Mouse (Mus musculus) urinary bladder, postnatal 0 days (tissue): Measurements from ENCODE around the gene Olfr196. TPM values are rescaled to one million over a fixed set of nuclear protein-coding genes. Genes with fewer than 3 reads are reported as not detected.

Experiments used
- polyA plus RNA-seq: library from polyadenylated mRNA; unstranded; fragments of >200 nt; fragmentation: Nextera tagmentation; extraction: Ambion mirVana; gene quantifications from 2 replicates; pipeline ENCODE4 v1.2.1, GENCODE M21; 2015

The Olfr196 gene
- not detected in 2 replicates for polyA plus RNA-seq

GRCm38 (mm10) chr16:59170354-59170753, at the start of gene Olfr196:
Gene Olfr196 (minus strand): TSS chr16:59170454.

GRCm38 (mm10) chr16:59219667-59220066, 49.4 kb upstream of the Olfr196 start, which contains the start of gene Olfr199:
Gene Olfr199 (minus strand): TSS chr16:59219767.

GRCm38 (mm10) chr16:59203433-59203832, 33.2 kb upstream of the Olfr196 start, which contains the start of gene Olfr198:
Gene Olfr198 (minus strand): TSS chr16:59203533.

GRCm38 (mm10) chr16:59146746-59147145, 23.5 kb downstream of the Olfr196 start, which contains the start of gene Olfr195:
Gene Olfr195 (plus strand): TSS chr16:59147046.

GRCm38 (mm10) chr16:59120969-59121368, 49.3 kb downstream of the Olfr196 start, which contains the start of gene Olfr194:
Gene Olfr194 (minus strand): TSS chr16:59121069.

Other genes starting within 250 kb of the Olfr196 start
- not detected in 2 replicates for gene Olfr181, start 241.7 kb downstream of the Olfr196 start, polyA plus RNA-seq
- not detected in 2 replicates for gene Olfr180, start 241.1 kb downstream of the Olfr196 start, polyA plus RNA-seq
- not detected in 2 replicates for gene Olfr183, start 175.1 kb downstream of the Olfr196 start, polyA plus RNA-seq
- not detected in 2 replicates for gene Olfr186, start 140.2 kb downstream of the Olfr196 start, polyA plus RNA-seq
- gene Olfr187, start 130.7 kb downstream of the Olfr196 start, polyA plus RNA-seq: not detected in 2 replicates
- gene Olfr190, start 92.4 kb downstream of the Olfr196 start, polyA plus RNA-seq: not detected in 2 replicates
- not detected in 2 replicates for gene Olfr191, start 80.6 kb downstream of the Olfr196 start, polyA plus RNA-seq
- not detected in 2 replicates for gene Olfr193, start 58.6 kb downstream of the Olfr196 start, polyA plus RNA-seq
- gene Olfr194, start 49.4 kb downstream of the Olfr196 start, polyA plus RNA-seq: not detected in 2 replicates
- not detected in 2 replicates for gene Olfr195, start 23.4 kb downstream of the Olfr196 start, polyA plus RNA-seq
- not detected in 2 replicates for gene Olfr198, start 33.1 kb upstream of the Olfr196 start, polyA plus RNA-seq
- not detected in 2 replicates for gene Olfr199, start 49.3 kb upstream of the Olfr196 start, polyA plus RNA-seq
- not detected in 2 replicates for gene Olfr201, start 102.2 kb upstream of the Olfr196 start, polyA plus RNA-seq
- not detected in 2 replicates for gene Olfr202, start 116.3 kb upstream of the Olfr196 start, polyA plus RNA-seq
- not detected in 2 replicates for gene Olfr203, start 128.4 kb upstream of the Olfr196 start, polyA plus RNA-seq
- not detected in 2 replicates for gene Olfr204, start 147.8 kb upstream of the Olfr196 start, polyA plus RNA-seq
- gene Olfr205, start 160.7 kb upstream of the Olfr196 start, polyA plus RNA-seq: not detected in 2 replicates
- not detected in 2 replicates for gene Olfr206, start 178.8 kb upstream of the Olfr196 start, polyA plus RNA-seq
- not detected in 2 replicates for gene Olfr209, start 193.5 kb upstream of the Olfr196 start, polyA plus RNA-seq
- gene Gabrr3, start 236.9 kb upstream of the Olfr196 start, polyA plus RNA-seq: not detected in 2 replicates